Mouse (Mus musculus) neural tube, embryonic 14.5 days (tissue): ENCODE results near the gene Mtmr4. TPM values are rescaled to one million over a fixed set of nuclear protein-coding genes. Genes with fewer than 3 reads are reported as not detected.

Experiments used
- ATAC-seq: fragments of 200-750 bp; cut with Nextera tagmentation; 2 replicates; pipeline ENCODE4 v1.8.0; 2017; ENCODE audit warnings: low read depth, mild to moderate bottlenecking, moderate TSS enrichment, moderate library complexity
- H3K27ac ChIP-seq: fragments of 300-500 bp; sonication (generic); 2 replicates; pipeline ENCODE4 v1.5.1; 2014; ENCODE audit warnings: low read depth, mild to moderate bottlenecking, control low read depth, low read length, moderate library complexity, mixed read lengths
- H3K27me3 ChIP-seq: fragments of 300-500 bp; sonication (generic); 2 replicates; pipeline ENCODE4 v1.6.1; 2014; ENCODE audit warnings: low read length; ENCODE audit not compliant: control insufficient read depth, insufficient read depth
- H3K36me3 ChIP-seq: fragments of 300-500 bp; sonication (generic); 2 replicates; pipeline ENCODE4 v1.6.1; 2014; ENCODE audit warnings: low read length, mixed read lengths; ENCODE audit not compliant: control insufficient read depth, insufficient read depth
- H3K4me1 ChIP-seq: fragments of 300-500 bp; sonication (generic); 2 replicates; pipeline ENCODE4 v1.6.1; 2014; ENCODE audit warnings: low read length; ENCODE audit not compliant: control insufficient read depth, insufficient read depth
- H3K4me2 ChIP-seq: fragments of 300-500 bp; sonication (generic); 2 replicates; pipeline ENCODE4 v1.6.1; 2014; ENCODE audit warnings: mild to moderate bottlenecking, low read depth, low read length, control low read depth
- H3K4me3 ChIP-seq: fragments of 300-500 bp; sonication (generic); 2 replicates; pipeline ENCODE4 v1.5.1; 2014; ENCODE audit warnings: low read depth, low read length, control low read depth, mixed read lengths
- H3K9ac ChIP-seq: fragments of 300-500 bp; sonication (generic); replicated peaks from 2 replicates; pipeline ENCODE4 v1.6.1; 2014; ENCODE audit warnings: low read depth, mild to moderate bottlenecking, control low read depth, low read length, mixed read lengths
- H3K9me3 ChIP-seq: fragments of 300-500 bp; sonication (generic); 2 replicates; pipeline ENCODE4 v1.6.1; 2016; ENCODE audit warnings: low read length; ENCODE audit not compliant: control insufficient read depth
- WGBS: fragments of 180-500 bp; shearing (Covaris S2); extraction: QIAGEN DNeasy Blood & Tissue Kit; methylation state at CpG from one replicate; pipeline ENCODE4 v1.1.7; 2014; 5-methylcytosine and 5-hydroxymethylcytosine counted together
- polyA plus RNA-seq: library from polyadenylated mRNA; unstranded; fragments of >200 nt; fragmentation: Nextera tagmentation; extraction: Ambion mirVana; gene quantifications from 2 replicates; pipeline ENCODE4 v1.2.1, GENCODE M21; 2014

The Mtmr4 gene
- polyA plus RNA-seq, 1 experiment from 2014 or later, result 51.0 TPM

- H3K4me2 ChIP-seq, result peak overlapping the region; percentile 53
- H3K4me3 ChIP-seq, result peak overlapping the region; percentile 20
- H3K4me1 ChIP-seq, result no peaks in the 10 kb centered on the region
- no peak overlapping the region for H3K27ac ChIP-seq
- no peaks in the 10 kb centered on the region for H3K36me3 ChIP-seq
- no peaks in the 10 kb centered on the region for H3K9me3 ChIP-seq
- peaks cover 2% of the 10 kb centered on the region; the same call in 1 of the 2 replicates for H3K27me3 ChIP-seq
- 12% methylated on average over 14 of the region's 14 CpGs for WGBS
- ATAC-seq, result no peak
- H3K9ac ChIP-seq, result 0 out of 2 replicates have a peak overlapping the region, but pooled peaks have one; percentile 16
Observed at GRCm38 (mm10) chr11:87662822-87663221, 70.9 kb downstream of the Mtmr4 start.

- H3K27ac ChIP-seq, result no peak overlapping the region
- no peaks in the 10 kb centered on the region for H3K36me3 ChIP-seq
- H3K9me3 ChIP-seq, result no peaks in the 10 kb centered on the region
- no peak overlapping the region for H3K9ac ChIP-seq
- H3K4me3 ChIP-seq, result no peak overlapping the region
- no peaks in the 10 kb centered on the region for H3K4me1 ChIP-seq
- no peak overlapping the region for H3K4me2 ChIP-seq
- no peak for ATAC-seq
- WGBS, result 76% methylated on average over 6 of the region's 6 CpGs
- peaks cover 2% of the 10 kb centered on the region; the same call in 1 of the 2 replicates for H3K27me3 ChIP-seq
Observed at GRCm38 (mm10) chr11:87663948-87664347, 72.0 kb downstream of the Mtmr4 start.

- no peaks in the 10 kb centered on the region for H3K36me3 ChIP-seq
- 82% methylated on average over 12 of the region's 12 CpGs for WGBS
- H3K27ac ChIP-seq, result no peak overlapping the region
- no peaks in the 10 kb centered on the region for H3K9me3 ChIP-seq
- H3K4me3 ChIP-seq, result no peak overlapping the region
- no peak for ATAC-seq
- no peaks in the 10 kb centered on the region for H3K4me1 ChIP-seq
- no peak overlapping the region for H3K9ac ChIP-seq
- peaks cover 2% of the 10 kb centered on the region; the same call in 1 of the 2 replicates for H3K27me3 ChIP-seq
- no peak overlapping the region for H3K4me2 ChIP-seq
Observed at GRCm38 (mm10) chr11:87664521-87664920, 72.6 kb downstream of the Mtmr4 start.

GRCm38 (mm10) chr11:87665224-87665623 lies 73.3 kb downstream of the Mtmr4 start:
- no peak for ATAC-seq
- Histone ChIP-seq H3K4me2 (no peak overlapping the region), H3K36me3 (no peaks in the 10 kb centered on the region), H3K27ac (no peak overlapping the region), H3K9ac (no peak overlapping the region), H3K4me3 (no peak overlapping the region), H3K9me3 (no peaks in the 10 kb centered on the region), H3K27me3 (peaks cover 2% of the 10 kb centered on the region; the same call in 1 of the 2 replicates), H3K4me1 (no peaks in the 10 kb centered on the region)
- WGBS, result 83% methylated on average over 6 of the region's 6 CpGs

GRCm38 (mm10) chr11:87665658-87666057 lies 73.7 kb downstream of the Mtmr4 start:
- H3K4me3 ChIP-seq, result no peak overlapping the region
- H3K4me1 ChIP-seq, result no peaks in the 10 kb centered on the region
- H3K9ac ChIP-seq, result no peak overlapping the region
- no peak overlapping the region for H3K27ac ChIP-seq
- 87% methylated on average over 2 of the region's 2 CpGs for WGBS
- no peaks in the 10 kb centered on the region for H3K9me3 ChIP-seq
- H3K36me3 ChIP-seq, result no peaks in the 10 kb centered on the region
- H3K27me3 ChIP-seq, result peaks cover 2% of the 10 kb centered on the region; the same call in 1 of the 2 replicates
- no peak overlapping the region for H3K4me2 ChIP-seq
- ATAC-seq, result no peak

Other genes starting within 250 kb of the Mtmr4 start
- 39.3 and 40.2 TPM in 2 replicates for gene Ppm1e, start 233.1 kb upstream of the Mtmr4 start, polyA plus RNA-seq
- 4.9 and 6.0 TPM in 2 replicates for gene Rad51c, start 187.2 kb upstream of the Mtmr4 start, polyA plus RNA-seq
- 0.51 and 0.64 TPM in 2 replicates for gene Tex14, start 187.1 kb upstream of the Mtmr4 start, polyA plus RNA-seq
- gene Gm11492, start 25.5 kb upstream of the Mtmr4 start, polyA plus RNA-seq, result not detected in 2 replicates
- gene Sept4, start 23.3 kb upstream of the Mtmr4 start, polyA plus RNA-seq, result 24.8 and 30.0 TPM in 2 replicates
- 0.33 and 0.62 TPM in 2 replicates for gene Hsf5, start 25.0 kb downstream of the Mtmr4 start, polyA plus RNA-seq
- 0.71 and 1.1 TPM in 2 replicates for gene Rnf43, start 70.6 kb downstream of the Mtmr4 start, polyA plus RNA-seq
- gene Supt4a, start 145.4 kb downstream of the Mtmr4 start, polyA plus RNA-seq, result 137 and 139 TPM in 2 replicates
- 47.8 and 55.2 TPM in 2 replicates for gene Tspoap1, start 168.4 kb downstream of the Mtmr4 start, polyA plus RNA-seq
- gene Mpo, start 201.4 kb downstream of the Mtmr4 start, polyA plus RNA-seq, result 0.31 and 2.2 TPM in 2 replicates
- gene Lpo, start 236.1 kb downstream of the Mtmr4 start, polyA plus RNA-seq, result 0.93 and 1.3 TPM in 2 replicates